Mouse (Mus musculus): ENCODE measurements around the gene Zc2hc1b.

DNA sequence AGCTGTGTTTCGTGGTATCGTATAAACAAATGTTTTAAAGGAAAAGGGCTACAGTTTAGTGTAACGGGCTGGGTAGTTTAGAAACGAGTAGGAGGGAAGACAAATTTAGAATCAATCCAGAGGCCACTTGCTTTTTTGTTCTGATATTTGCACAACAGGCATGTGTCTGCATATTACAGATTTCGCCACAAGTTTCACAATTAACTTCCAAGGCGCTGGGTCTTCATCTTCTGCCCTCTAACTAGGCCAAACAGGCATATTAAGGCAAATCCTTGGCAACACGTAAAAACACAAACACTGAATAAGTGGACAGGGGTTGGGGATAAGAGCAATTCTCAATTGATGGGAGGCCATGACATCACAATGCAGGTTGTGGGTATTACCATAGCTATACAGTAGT, 2.0 kb downstream of the Zc2hc1b start:
- TF ChIP-seq CTCF (IDR thresholded peaks at IDR 0.05; ENCODE audit: low read depth) (no peak), EP300 (IDR thresholded peaks at IDR 0.05; ENCODE audit: low read depth) (no peak)

Data from liver, postnatal 0 days (tissue).